Mouse (Mus musculus): ENCODE results near the gene Alk. TPM values are rescaled to one million over a fixed set of nuclear protein-coding genes. Genes with fewer than 3 reads are reported as not detected.

The Alk gene
- total RNA-seq, 2 experiments from 2014 or later = 0.06 TPM; not detected in 1

- DNase-seq (ENCODE audit: low spot score in 2 of 2) = no peak
Measured at GRCm38 (mm10) chr17:71986456-71986855, 618.0 kb downstream of the Alk start.

- no peak for DNase-seq (ENCODE audit: low spot score in 2 of 2)
Measured at GRCm38 (mm10) chr17:71981177-71981576, 623.2 kb downstream of the Alk start.

GRCm38 (mm10) chr17:71980518-71981145 is 623.8 kb downstream of the Alk start:
- DNase-seq (ENCODE audit: low spot score in 2 of 2) = no peak

- DNase-seq (ENCODE audit: low spot score in 2 of 2) = no peak
Measured at GRCm38 (mm10) chr17:71979137-71979536, 625.3 kb downstream of the Alk start.

GRCm38 (mm10) chr17:71976661-71977060 is 627.8 kb downstream of the Alk start:
- no peak for DNase-seq (ENCODE audit: low spot score in 2 of 2)

- DNase-seq (ENCODE audit: low spot score in 2 of 2) = no peak
Measured at GRCm38 (mm10) chr17:71973704-71974103, 630.7 kb downstream of the Alk start.

GRCm38 (mm10) chr17:71967356-71967755 is 637.1 kb downstream of the Alk start:
- DNase-seq (ENCODE audit: low spot score in 2 of 2) = no peak

- DNase-seq (ENCODE audit: low spot score in 2 of 2) = peak in 1 of 2 experiments; percentile 24
Measured at GRCm38 (mm10) chr17:71965733-71966606, 638.5 kb downstream of the Alk start.

- DNase-seq (ENCODE audit: low spot score in 2 of 2) = no peak
Measured at GRCm38 (mm10) chr17:71964610-71965009, 639.8 kb downstream of the Alk start.

GRCm38 (mm10) chr17:71962746-71963145 is 641.7 kb downstream of the Alk start:
- no peak for DNase-seq (ENCODE audit: low spot score in 2 of 2)

GRCm38 (mm10) chr17:71955011-71955410 is 649.4 kb downstream of the Alk start:
- no peak for DNase-seq (ENCODE audit: low spot score in 2 of 2)

- DNase-seq (ENCODE audit: low spot score in 2 of 2) = no peak
Measured at GRCm38 (mm10) chr17:71954217-71954844, 650.1 kb downstream of the Alk start.

GRCm38 (mm10) chr17:71950968-71951367 is 653.5 kb downstream of the Alk start:
- DNase-seq (ENCODE audit: low spot score in 2 of 2) = no peak

- DNase-seq (ENCODE audit: low spot score in 2 of 2) = no peak
Measured at GRCm38 (mm10) chr17:71948687-71949086, 655.7 kb downstream of the Alk start.

GRCm38 (mm10) chr17:71947452-71947851 is 657.0 kb downstream of the Alk start:
- DNase-seq (ENCODE audit: low spot score in 2 of 2) = no peak

- no peak for DNase-seq (ENCODE audit: low spot score in 2 of 2)
Measured at GRCm38 (mm10) chr17:71944020-71944419, 660.4 kb downstream of the Alk start.

GRCm38 (mm10) chr17:71942052-71942451 is 662.4 kb downstream of the Alk start:
- no peak for DNase-seq (ENCODE audit: low spot score in 2 of 2)

GRCm38 (mm10) chr17:71941436-71941835 is 663.0 kb downstream of the Alk start:
- DNase-seq (ENCODE audit: low spot score in 2 of 2) = no peak

GRCm38 (mm10) chr17:71936681-71937080 is 667.7 kb downstream of the Alk start:
- DNase-seq (ENCODE audit: low spot score in 2 of 2) = no peak

GRCm38 (mm10) chr17:71935837-71936236 is 668.6 kb downstream of the Alk start:
- DNase-seq (ENCODE audit: low spot score in 2 of 2) = no peak

GRCm38 (mm10) chr17:71935336-71935735 is 669.1 kb downstream of the Alk start:
- DNase-seq (ENCODE audit: low spot score in 2 of 2) = no peak

- DNase-seq (ENCODE audit: low spot score in 2 of 2) = no peak
Measured at GRCm38 (mm10) chr17:71914941-71915340, 689.5 kb downstream of the Alk start.

Data from adrenal gland, adult 18-20 months (tissue).